Mouse (Mus musculus): ENCODE measurements around the gene Ccdc173.

The Ccdc173 gene

GRCm38 (mm10) chr2:69789429-69790069, at the start of gene Ccdc173, which contains the start of gene Phospho2:
Ccdc173 (minus strand) TSS chr2:69789575.
Phospho2 (plus strand) TSS chr2:69789623.
- no peak; the same call in 1 of the 2 replicates for TF ChIP-seq GATA4 (IDR thresholded peaks at IDR 0.05; ENCODE audit: insufficient replicate concordance, low read length)

GRCm38 (mm10) chr2:69838707-69839106, 49.3 kb upstream of the Ccdc173 start:
- no peak for TF ChIP-seq GATA4 (IDR thresholded peaks at IDR 0.05; ENCODE audit: insufficient replicate concordance, low read length)

GRCm38 (mm10) chr2:69837996-69838395, 48.6 kb upstream of the Ccdc173 start:
- TF ChIP-seq GATA4 (IDR thresholded peaks at IDR 0.05; ENCODE audit: insufficient replicate concordance, low read length): no peak

GRCm38 (mm10) chr2:69837244-69837967, 48.0 kb upstream of the Ccdc173 start:
- no peak for TF ChIP-seq GATA4 (IDR thresholded peaks at IDR 0.05; ENCODE audit: insufficient replicate concordance, low read length)

- TF ChIP-seq GATA4 (IDR thresholded peaks at IDR 0.05; ENCODE audit: insufficient replicate concordance, low read length): no peak
Observed at GRCm38 (mm10) chr2:69830116-69830515, 40.7 kb upstream of the Ccdc173 start.

GRCm38 (mm10) chr2:69829680-69830079, 40.3 kb upstream of the Ccdc173 start:
- no peak for TF ChIP-seq GATA4 (IDR thresholded peaks at IDR 0.05; ENCODE audit: insufficient replicate concordance, low read length)

- no peak for TF ChIP-seq GATA4 (IDR thresholded peaks at IDR 0.05; ENCODE audit: insufficient replicate concordance, low read length)
Observed at GRCm38 (mm10) chr2:69828031-69828430, 38.7 kb upstream of the Ccdc173 start.

- TF ChIP-seq GATA4 (IDR thresholded peaks at IDR 0.05; ENCODE audit: insufficient replicate concordance, low read length): no peak
Observed at GRCm38 (mm10) chr2:69826380-69826779, 37.0 kb upstream of the Ccdc173 start.

- no peak for TF ChIP-seq GATA4 (IDR thresholded peaks at IDR 0.05; ENCODE audit: insufficient replicate concordance, low read length)
Observed at GRCm38 (mm10) chr2:69825898-69826297, 36.5 kb upstream of the Ccdc173 start.

GRCm38 (mm10) chr2:69823129-69823677, 33.8 kb upstream of the Ccdc173 start:
- no peak for TF ChIP-seq GATA4 (IDR thresholded peaks at IDR 0.05; ENCODE audit: insufficient replicate concordance, low read length)

- TF ChIP-seq GATA4 (IDR thresholded peaks at IDR 0.05; ENCODE audit: insufficient replicate concordance, low read length): no peak
Observed at GRCm38 (mm10) chr2:69822361-69823128, 33.2 kb upstream of the Ccdc173 start.

GRCm38 (mm10) chr2:69821711-69822110, 32.3 kb upstream of the Ccdc173 start, which contains the start of gene Klhl23:
Klhl23 (plus strand) TSS chr2:69821944.
- no peak for TF ChIP-seq GATA4 (IDR thresholded peaks at IDR 0.05; ENCODE audit: insufficient replicate concordance, low read length)

GRCm38 (mm10) chr2:69820201-69820600, 30.8 kb upstream of the Ccdc173 start:
- TF ChIP-seq GATA4 (IDR thresholded peaks at IDR 0.05; ENCODE audit: insufficient replicate concordance, low read length): no peak

- TF ChIP-seq GATA4 (IDR thresholded peaks at IDR 0.05; ENCODE audit: insufficient replicate concordance, low read length): no peak
Observed at GRCm38 (mm10) chr2:69818350-69819085, 29.1 kb upstream of the Ccdc173 start.

- no peak for TF ChIP-seq GATA4 (IDR thresholded peaks at IDR 0.05; ENCODE audit: insufficient replicate concordance, low read length)
Observed at GRCm38 (mm10) chr2:69816575-69816974, 27.2 kb upstream of the Ccdc173 start.

Measured in liver, adult (tissue).